Mouse (Mus musculus): ENCODE data around the gene Gm10306.
A peak's percentile ranks its signal among the peaks of the same experiment; 100 is the strongest.

Gene Gm10306

GRCm38 (mm10) chr4:94556265-94557054, at the start of gene Gm10306, which contains the start of gene Caap1:
TSS of gene Gm10306 (plus strand) at chr4:94556546.
TSS of gene Caap1 (minus strand) at chr4:94556796.
- DNase-seq: peak; percentile 84

- DNase-seq: no peak
These were observed 41.0 kb upstream of the Gm10306 start for GRCm38 (mm10) chr4:94515366-94515765.

DNA sequence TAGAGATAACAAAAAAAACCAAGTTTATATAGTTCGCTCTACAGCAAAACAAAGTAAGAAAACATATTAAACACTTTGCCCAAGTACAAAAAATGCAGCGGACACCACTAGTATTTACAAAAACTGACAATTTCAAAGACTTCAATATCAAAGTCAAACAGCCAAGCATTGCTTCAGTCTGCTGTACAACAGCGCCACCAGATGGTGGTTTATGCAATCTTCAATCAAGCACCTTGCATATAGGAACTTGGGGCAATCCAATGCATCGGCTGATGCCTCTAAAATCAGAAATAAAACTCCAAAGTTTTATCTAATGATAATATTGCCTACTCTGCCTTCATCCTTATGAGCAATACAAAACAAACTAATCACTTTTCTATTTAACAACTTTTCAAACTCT, 38.7 kb upstream of the Gm10306 start:
- no peak for DNase-seq

DNA sequence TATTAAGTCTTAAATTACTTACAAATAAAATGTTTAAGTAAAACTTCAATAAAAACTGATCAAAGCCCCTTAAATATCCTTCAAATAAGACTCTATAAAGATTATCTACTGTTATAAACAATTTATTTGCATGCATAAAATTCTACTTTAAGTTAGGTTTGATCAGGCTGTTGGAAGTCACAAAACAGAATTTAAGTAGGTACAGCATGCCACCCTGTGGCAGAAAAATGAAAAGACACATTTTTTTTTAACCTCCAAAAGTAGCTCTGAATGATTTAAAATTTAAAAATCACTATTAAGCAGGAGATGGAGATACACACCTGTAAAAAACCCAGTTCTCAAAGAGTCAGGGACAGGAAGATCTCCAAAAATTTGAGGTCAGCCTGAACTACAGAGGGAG, 33.0 kb upstream of the Gm10306 start:
- no peak for DNase-seq

DNA sequence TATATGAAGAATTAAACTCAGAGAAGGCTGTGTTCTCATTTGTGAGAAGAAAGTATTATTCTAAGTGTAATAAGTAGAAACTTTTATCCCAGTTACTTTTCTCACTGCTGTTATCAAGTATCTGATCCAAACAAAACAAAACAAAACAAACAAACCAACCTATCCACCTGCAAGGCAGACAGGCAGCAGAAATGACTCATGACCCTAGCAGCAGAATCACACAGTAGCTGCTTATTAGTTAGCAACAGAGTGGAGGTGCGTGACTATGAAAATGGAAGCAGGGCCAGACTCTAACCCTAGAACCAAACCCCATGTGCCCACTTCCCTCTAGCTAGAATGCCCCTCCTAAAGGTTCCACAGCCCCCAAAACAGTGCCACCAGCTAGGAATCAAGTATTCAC, 26.9 kb upstream of the Gm10306 start:
- DNase-seq: no peak

DNA sequence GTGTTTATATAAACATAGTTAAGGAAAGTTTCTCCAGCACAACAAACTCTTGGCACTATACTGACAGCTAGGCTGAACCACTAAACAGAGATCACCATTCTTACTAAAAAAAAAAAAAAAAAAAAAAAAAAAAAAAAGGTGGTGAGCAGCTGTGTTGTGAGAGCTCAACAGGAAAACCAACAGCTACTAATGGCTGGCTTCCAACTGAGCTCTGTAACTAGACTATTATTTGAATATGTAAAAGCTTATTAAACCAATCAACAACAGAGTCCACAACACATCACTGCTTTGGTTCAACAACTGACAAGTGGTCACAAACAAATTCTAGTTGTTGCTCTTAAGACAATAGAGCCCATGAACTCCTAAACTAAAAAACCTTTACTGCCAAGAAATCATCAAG, 23.1 kb upstream of the Gm10306 start:
- no peak for DNase-seq

DNA sequence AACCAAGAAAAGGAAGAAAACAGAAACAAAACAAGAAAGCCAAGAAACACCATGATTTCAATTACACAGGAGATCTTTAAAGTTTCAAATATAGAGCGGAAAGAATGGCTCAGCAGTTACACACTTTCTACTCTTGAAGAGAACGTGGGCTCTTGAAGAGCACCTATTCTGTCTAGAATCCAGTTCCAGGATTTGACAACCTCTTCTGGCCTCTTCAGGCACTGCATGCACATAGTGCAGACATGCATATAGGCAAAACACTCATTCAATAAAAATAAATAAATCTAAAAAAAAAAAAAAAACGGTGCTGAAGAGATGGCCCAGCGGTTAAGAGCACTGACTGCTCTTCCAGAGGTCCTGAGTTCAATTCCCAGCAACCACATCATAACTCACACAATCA, 13.3 kb upstream of the Gm10306 start:
- no peak for DNase-seq

DNA sequence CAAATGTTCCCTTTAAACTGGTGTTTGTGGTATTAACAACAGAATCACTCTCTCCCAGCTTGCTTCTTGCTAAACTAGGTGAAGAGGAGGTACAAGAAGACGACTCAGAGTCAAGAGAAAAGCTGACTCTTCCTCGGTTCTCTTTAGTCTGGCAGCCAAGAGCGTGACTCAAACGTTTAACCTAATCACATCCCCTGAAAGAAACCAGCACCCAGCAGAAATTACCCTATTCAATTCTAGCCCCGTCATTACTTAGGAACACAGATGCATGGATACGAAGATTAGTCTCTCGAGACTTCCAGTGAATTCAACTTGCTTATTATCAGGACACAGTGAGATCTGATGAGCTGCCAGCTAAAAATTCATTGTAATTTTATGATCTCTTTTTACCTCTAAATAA, 12.0 kb upstream of the Gm10306 start:
- no peak for DNase-seq

GRCm38 (mm10) chr4:94554955-94555494, 1.3 kb upstream of the Gm10306 start:
- no peak for DNase-seq

- DNase-seq: peak; percentile 7
These were observed 799 bp downstream of the Gm10306 start for GRCm38 (mm10) chr4:94557145-94557544.

GRCm38 (mm10) chr4:94559266-94559665, 2.9 kb downstream of the Gm10306 start:
- DNase-seq: no peak

DNA sequence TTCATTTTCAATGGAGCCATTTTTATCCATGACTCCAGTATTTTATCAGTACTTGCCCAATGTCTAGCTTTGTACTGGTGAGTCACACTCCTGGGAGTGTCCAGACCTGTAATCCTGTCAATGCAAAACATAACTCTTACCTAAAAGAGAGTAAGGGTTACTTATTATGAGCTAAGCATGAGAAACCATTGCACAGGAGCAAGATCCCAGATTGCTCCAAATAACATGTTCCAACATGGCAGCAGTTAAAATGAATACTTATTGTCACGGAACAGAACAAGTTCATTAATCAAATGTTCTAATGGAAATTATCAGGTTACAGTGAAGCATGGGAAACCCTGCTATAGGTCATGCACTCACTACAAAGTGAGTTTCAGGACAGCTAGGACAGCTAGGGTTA, 4.0 kb downstream of the Gm10306 start:
- DNase-seq: no peak

DNA sequence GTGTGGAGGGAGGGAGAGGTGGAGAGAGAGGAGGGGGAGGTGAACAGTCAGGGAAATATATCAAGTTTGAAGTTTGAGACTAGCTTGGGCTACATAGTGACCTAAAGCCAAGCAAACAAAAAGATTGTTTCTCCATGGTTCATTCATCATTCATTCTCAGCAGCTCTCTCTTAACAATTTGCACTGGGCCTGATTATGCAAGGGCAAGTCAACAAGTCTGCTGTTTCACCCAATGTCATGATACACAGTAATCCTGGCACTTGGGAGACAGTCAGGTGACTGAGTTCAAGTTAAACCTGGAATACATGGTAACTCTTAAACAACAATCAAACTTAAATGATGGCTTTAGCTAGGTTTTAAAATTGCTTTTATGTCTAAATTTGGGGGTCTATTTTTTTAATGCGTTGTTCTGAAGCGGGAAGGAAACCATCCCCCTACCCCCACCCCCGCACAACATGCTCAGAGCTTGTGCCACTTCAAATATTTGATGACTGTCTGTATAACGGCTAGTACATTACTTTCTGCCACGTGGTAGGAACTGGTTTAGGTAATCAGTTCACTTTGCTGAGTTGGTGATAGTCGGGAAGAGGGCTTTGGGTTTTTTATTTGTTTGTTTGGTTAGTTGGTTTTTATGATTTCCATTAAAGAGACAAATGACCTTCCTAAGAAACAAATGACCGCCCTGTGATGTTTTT, 5.8 kb downstream of the Gm10306 start:
- DNase-seq: no peak

GRCm38 (mm10) chr4:94564297-94564696, 8.0 kb downstream of the Gm10306 start:
- DNase-seq: no peak

DNA sequence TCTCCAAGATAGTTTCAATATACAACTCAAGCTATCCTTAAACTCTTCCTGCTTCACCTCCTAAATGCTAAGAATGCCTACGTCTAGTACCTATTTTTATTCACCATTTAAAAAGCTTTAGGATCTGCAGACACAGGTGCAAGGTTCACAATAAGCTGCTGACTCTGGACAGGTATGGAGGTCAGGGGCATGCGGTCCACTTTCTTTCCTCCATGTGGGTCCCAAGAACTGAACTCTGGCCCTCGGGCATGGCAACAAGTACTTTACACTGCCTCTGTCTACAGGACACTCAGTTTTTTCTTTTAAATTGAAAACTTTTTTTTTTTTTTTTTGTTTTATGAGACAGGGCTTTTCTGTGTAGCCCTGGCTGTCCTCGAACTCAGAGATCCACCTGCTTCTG, 16.3 kb downstream of the Gm10306 start:
- peak; percentile 16 for DNase-seq

- DNase-seq: no peak
These were observed 35.5 kb downstream of the Gm10306 start for GRCm38 (mm10) chr4:94591765-94592381.

DNA sequence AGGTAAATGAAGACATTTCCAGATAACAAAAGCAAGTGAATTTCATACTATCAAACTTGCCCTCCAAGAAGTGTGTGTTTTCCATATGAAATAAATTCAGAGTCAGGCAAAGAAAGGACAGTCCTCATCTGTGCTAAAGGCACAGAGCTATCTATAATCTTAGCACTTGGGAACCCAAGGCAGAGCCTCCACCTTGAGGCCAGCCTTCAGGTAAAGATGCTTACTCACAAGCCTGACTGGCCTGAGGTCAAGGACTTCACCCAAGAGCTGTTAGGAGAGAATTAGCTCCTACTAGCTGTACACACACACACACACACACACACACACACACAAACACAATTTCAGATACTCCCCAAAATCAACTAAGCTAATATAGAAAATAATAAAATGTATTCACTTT, 36.4 kb downstream of the Gm10306 start:
- no peak for DNase-seq

DNA sequence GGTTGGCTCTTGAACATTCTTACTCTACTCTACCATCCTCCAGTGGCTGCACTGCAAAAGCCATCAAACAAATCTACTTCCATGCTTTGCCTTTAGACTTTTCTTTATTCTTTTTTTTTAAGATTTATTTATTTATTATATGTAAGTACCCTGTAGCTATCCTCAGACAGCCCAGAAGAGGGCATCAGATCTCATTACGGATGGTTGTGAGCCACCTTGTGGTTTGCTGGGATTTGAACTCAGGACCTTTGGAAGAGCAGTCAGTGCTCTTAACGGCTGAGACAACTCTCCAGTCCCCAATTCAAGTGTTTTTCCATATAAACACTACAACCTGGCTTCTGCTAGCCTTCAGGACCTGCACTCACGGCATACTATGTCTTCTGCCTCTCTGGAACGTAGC, 45.0 kb downstream of the Gm10306 start:
- no peak for DNase-seq

DNA sequence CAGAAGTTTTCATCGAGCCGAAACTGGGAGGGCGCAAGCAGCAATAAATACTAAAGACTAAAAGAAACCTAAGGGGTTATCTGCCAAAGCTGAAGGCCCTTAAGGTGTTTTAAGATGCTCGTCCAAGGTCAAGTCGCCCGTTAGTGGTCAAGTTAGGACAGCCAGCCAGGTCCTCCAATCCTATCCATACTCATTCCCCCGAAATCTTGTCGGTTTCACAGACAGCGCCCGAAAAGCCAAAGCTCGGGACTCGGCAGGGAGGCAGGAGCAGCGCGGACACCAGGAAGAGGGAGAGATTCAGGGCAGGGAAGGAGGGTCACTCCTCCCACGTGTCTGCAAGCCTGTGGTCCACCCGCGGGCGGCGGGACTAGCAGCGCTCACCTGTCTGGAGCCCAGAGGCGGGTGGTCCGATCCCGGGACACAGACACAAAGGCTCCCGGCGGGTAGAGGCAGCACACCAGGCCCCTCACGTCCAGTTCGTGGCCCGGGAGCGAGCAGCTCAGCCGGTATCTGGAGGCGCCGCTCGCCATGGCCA, 46.2 kb downstream of the Gm10306 start:
- no peak for DNase-seq

DNA sequence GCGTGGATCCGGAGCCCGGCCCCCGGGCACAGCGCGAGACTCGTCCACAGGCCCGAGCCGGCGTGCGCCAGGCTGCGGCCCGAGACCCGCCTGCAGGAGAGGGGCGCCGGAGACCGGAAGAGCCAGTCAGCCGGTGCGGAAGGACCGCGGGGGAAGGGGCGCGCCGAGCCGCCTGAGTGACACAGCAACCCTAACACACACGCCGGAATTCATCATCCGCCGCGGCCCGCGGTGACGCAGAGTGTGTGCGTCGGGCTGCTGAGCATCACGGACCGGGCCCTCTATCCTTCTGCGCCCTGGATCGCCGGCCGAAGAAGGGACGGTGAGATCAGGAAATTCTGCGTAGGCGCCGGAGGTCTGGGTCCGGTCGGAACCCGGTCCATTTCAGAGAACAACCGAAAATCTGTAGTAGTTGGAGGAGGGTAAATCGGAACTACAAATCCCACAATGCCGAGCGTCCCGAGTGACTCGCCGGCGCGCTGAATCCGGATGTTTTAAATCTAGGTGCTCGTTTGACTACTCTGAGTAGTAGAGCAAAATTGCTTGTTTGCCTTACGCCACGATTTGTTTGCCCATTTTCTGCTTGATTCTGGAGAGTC, 46.8 kb downstream of the Gm10306 start, which contains the start of gene Plaa:
Plaa (minus strand) TSS at position 214 of the 599 bp plus-strand sequence.
- DNase-seq: peak; percentile 90

DNA sequence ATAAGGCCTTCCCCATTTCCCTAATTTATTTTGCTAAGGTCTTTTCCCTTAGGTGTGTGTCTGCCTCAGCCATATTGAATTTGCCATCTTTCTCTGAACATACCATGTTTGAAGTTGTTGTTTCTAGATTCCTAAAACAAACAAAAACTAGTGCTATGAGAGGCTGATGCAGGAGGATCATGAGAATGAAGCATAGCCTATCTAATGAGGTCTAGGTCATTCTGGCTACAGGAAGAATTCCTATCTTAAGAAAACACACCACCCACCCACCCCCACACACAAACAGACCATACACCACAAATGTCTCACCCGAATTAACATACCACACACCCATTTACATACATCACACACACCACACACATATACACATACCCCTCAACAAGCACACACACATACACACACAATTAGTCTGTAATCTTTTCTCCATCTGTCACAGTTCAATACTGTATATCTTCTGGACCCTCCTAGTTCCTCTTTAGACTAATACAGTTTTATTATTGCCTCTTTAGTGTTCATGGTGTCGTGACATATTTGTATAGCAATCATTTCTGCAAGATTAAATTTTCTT, 48.2 kb downstream of the Gm10306 start:
- DNase-seq: no peak

DNA sequence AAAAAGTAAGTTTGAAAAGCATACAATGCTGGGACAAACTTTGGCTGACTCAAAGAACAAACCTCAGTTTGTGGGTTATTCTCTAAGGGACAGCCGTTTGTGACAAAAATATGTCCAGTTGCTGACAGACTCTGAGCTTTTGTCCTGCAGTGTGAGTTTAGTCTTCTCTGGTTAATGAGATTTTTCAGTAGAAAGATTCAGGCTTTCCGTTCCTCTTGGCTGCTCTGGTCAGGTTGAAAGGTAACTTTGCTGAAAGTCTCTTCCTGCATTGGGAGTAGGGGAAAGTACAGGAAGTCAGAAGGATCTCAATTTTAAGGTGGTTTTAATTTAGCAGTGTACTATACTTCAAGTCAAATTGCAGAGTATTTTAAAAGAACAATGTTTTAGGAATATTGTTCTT, 49.2 kb downstream of the Gm10306 start:
- peak; percentile 32 for DNase-seq

Data from kidney, adult 11 months (tissue).